Mouse (Mus musculus) cortical plate, adult 2 months (tissue): ENCODE measurements around the gene Tmem35b.

Experiments used
- CTCF ChIP-seq: fragments of 200-500 bp; IDR thresholded peaks from 2 replicates; pipeline ENCODE4 v1.5.1; 2011; ENCODE audit warnings: mild to moderate bottlenecking, control low read depth, low read length; ENCODE audit not compliant: insufficient read depth; ENCODE audit errors: extremely low read depth
- POLR2A ChIP-seq: fragments of 200-500 bp; IDR thresholded peaks from 2 replicates; pipeline ENCODE4 v1.6.1; 2011; ENCODE audit warnings: mild to moderate bottlenecking, low read length, control low read depth; ENCODE audit not compliant: insufficient read depth; ENCODE audit errors: extremely low read depth

DNA sequence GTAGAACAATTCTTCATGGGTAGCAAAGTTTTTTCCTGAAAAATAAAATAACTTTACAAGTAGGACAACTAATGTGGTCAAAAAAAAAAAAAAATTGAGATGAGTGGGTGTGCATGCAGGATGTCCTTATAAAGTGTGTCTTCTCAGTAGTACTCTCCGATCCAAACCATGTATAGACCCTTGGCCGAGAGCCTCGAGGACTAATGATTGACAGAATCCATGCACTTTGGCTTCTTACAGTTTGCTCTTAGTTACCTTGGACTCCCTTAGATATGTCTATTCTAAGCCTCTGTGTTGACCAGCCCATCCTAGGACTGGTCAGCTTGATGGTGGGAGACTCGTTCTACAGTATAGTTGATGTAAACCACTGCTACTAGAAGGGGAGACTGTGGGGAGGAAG lies 15.9 kb upstream of the Tmem35b start:
- TF ChIP-seq POLR2A (no peak), CTCF (no peak)
